Mouse (Mus musculus) liver, adult 2 months (tissue): ENCODE results near the gene 6030408B16Rik. TPM values are rescaled to one million over a fixed set of nuclear protein-coding genes. Genes with fewer than 3 reads are reported as not detected.

ENCODE experiments used
- DNase-seq: peaks from one replicate; pipeline ENCODE4 v3.0.0-alpha.2; 2011; ENCODE audit warnings: low read depth, low spot score; ENCODE audit errors: extremely low read depth
- H3K27ac ChIP-seq: fragments of 200-500 bp; replicated peaks from 2 replicates; pipeline ENCODE4 v1.5.1; 2012; ENCODE audit warnings: low read depth, mild to moderate bottlenecking, control low read depth, inconsistent platforms, low read length; ENCODE audit not compliant: insufficient read depth
- H3K27me3 ChIP-seq: fragments of 200-500 bp; 2 replicates; pipeline ENCODE4 v1.6.1; 2012; ENCODE audit warnings: mild to moderate bottlenecking, moderate library complexity, low read length, inconsistent platforms; ENCODE audit not compliant: control insufficient read depth, insufficient read depth
- H3K36me3 ChIP-seq: fragments of 200-500 bp; 2 replicates; pipeline ENCODE4 v1.6.1; 2012; ENCODE audit warnings: low read length, inconsistent platforms; ENCODE audit not compliant: control insufficient read depth, insufficient read depth
- H3K4me1 ChIP-seq: fragments of 200-500 bp; 2 replicates; pipeline ENCODE4 v1.6.1; 2011; ENCODE audit warnings: low read length; ENCODE audit not compliant: control insufficient read depth, insufficient read depth
- H3K4me3 ChIP-seq: fragments of 200-500 bp; 2 replicates; pipeline ENCODE4 v1.5.1; 2011; ENCODE audit warnings: low read depth, mild to moderate bottlenecking, control low read depth, low read length, moderate library complexity; ENCODE audit not compliant: insufficient read depth
- H3K79me2 ChIP-seq: fragments of 200-500 bp; 2 replicates; pipeline ENCODE4 v1.6.1; 2012; ENCODE audit warnings: inconsistent platforms, mild to moderate bottlenecking, low read length, moderate library complexity; ENCODE audit not compliant: control insufficient read depth, insufficient read depth
- H3K9ac ChIP-seq: fragments of 200-500 bp; 2 replicates; pipeline ENCODE4 v1.6.1; 2012; ENCODE audit warnings: low read depth, mild to moderate bottlenecking, control low read depth, inconsistent platforms, low read length
- CTCF ChIP-seq: fragments of 200-500 bp; IDR thresholded peaks from 2 replicates; pipeline ENCODE4 v1.5.1; 2011; ENCODE audit warnings: low read depth, low read length, control low read depth
- POLR2A ChIP-seq: fragments of 200-500 bp; IDR thresholded peaks from 2 replicates; pipeline ENCODE4 v1.6.1; 2011; ENCODE audit warnings: low read length, control low read depth; ENCODE audit not compliant: insufficient read depth; ENCODE audit errors: extremely low read depth
- WGBS: fragments of 180-500 bp; shearing (Covaris S2); methylation state at CpG from one replicate; pipeline ENCODE4 v1.1.7; 2018; 5-methylcytosine and 5-hydroxymethylcytosine counted together
- polyA plus RNA-seq: library from polyadenylated mRNA; depleted of rRNA; stranded (reverse); fragments of >200 nt; gene quantifications from 2 replicates; pipeline ENCODE4 v1.2.3, GENCODE M21; 2012
- total RNA-seq: library from RNA; depleted of rRNA; stranded (reverse); fragments of >200 nt; gene quantifications from 2 replicates; pipeline ENCODE4 v1.2.3, GENCODE M21; 2014

Gene 6030408B16Rik
- total and polyA plus RNA-seq, 2 experiments = not detected

DNA sequence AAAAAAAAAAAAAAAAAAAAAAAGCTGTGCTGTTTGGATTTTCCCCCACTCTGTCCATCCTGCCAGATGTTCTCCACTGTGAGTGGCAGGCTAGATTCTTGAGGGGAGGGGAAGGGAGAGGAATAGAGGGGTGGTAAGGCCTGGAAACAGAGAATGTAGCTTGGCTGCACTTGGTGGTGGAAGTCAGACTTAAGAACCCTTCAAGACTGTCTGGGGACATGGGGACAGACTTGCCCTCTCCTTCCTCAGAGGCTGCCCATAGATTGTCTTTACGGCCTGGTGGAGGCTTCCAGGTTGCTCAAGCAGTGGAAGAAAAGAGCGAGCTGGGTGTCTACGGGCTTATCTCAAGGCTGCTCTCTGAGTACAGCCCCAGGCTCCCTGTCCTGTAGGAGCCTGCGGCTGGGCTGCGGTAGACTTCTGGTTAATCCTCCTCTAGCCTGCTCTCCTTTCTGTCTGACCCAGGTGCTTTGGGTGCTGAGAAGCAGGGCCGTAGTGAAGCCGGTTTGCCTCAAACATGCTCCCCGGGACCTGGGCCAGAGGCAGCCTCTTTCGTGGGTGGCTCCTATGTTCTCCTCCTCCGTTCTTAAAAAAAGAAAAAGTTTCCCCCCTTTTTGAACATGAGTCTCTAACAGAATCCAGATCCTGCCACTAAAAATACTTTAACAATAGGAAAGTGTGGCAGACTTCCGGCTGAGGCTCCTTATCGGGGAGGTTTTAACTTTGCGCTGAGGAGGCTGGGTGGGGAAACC is 32.0 kb upstream of the 6030408B16Rik start:
- 66% methylated on average over 13 of the region's 13 CpGs for WGBS
- H3K9ac ChIP-seq = 0 out of 2 replicates have a peak overlapping the region, but pooled peaks have one; percentile 33
- DNase-seq = no peak

GRCm38 (mm10) chr15:101262502-101262901 is 30.5 kb upstream of the 6030408B16Rik start:
- Histone ChIP-seq H3K36me3 (no peaks in the 10 kb centered on the region), H3K4me3 (no peak overlapping the region), H3K9ac (no peak overlapping the region), H3K79me2 (no peaks in the 10 kb centered on the region), H3K27ac (no peak overlapping the region), H3K4me1 (peaks cover 11% of the 10 kb centered on the region), H3K27me3 (no peaks in the 10 kb centered on the region)
- 72% methylated on average over 5 of the region's 5 CpGs for WGBS
- TF ChIP-seq POLR2A = no peak
- no peak for TF ChIP-seq CTCF
- DNase-seq = peak; percentile 19

More for the DNA sequence above, 32.0 kb upstream of the 6030408B16Rik start:
- Histone ChIP-seq H3K36me3 (no peaks in the 10 kb centered on the region), H3K4me1 (peaks cover 6% of the 10 kb centered on the region), H3K27me3 (no peaks in the 10 kb centered on the region), H3K4me3 (no peak overlapping the region), H3K27ac (peak overlapping the region; percentile 46), H3K79me2 (no peaks in the 10 kb centered on the region)
- TF ChIP-seq CTCF (no peak), POLR2A (no peak)

GRCm38 (mm10) chr15:101266132-101266963 is 26.7 kb upstream of the 6030408B16Rik start:
- H3K4me1 ChIP-seq = peaks cover 8% of the 10 kb centered on the region
- H3K36me3 ChIP-seq = no peaks in the 10 kb centered on the region
- no peaks in the 10 kb centered on the region for H3K79me2 ChIP-seq
- no peaks in the 10 kb centered on the region for H3K27me3 ChIP-seq
- peak overlapping the region; percentile 55 for H3K4me3 ChIP-seq
- 3% methylated on average over 55 of the region's 57 CpGs for WGBS
- TF ChIP-seq CTCF (0 out of 2 replicates have a peak, but pooled peaks have one; percentile 0), POLR2A (0 out of 2 replicates have a peak, but pooled peaks have one; percentile 17)
- peak overlapping the region; percentile 60 for H3K9ac ChIP-seq
- H3K27ac ChIP-seq = 0 out of 2 replicates have a peak overlapping the region, but pooled peaks have one; percentile 8
- DNase-seq = peak; percentile 60

DNA sequence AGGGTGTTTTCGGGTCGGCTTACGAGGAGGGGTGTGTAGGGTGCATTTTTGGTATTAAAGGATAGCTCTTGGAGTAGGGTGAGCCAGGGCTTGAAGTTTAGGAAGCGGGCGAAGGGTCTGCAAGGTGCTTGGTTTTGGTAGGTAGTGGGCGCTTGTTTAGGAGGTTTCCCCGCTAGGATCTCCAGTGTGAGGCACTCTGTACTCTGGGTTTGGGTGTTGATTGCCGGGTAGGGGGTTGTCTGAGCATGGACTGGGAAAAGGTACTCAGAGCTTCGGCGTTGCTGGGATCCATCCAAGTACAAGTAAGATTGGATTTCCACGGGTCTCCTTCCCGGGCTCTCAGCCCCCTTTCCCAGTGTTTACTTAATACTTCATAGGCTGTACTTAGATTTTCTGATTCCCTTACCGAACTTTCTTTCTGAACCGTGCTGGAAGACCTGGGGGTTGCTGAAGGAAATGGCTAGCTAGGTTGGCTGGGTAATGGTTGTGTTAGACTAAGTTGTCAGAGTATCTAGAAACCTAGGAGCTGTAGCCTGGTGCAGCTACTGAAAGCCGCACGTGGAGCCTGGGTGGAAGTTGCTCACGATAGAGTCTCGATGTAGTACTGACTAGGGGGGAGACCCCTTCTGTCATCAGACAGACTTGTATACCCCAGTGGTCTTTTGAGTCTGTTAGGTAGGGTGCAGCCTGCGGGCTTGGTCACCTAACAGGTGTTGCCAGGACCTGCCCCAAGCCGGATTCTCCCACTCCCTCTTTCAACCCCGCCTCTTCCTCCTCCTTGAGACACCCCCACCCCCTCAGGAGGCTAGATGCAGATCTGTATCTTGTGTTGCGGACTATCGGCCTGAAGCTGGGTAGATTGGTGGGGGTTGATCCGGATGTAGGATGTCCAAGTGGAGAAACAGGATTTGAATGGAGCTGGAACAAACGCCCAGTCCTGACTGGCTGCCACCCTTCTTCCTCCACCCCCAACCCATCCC is 25.7 kb upstream of the 6030408B16Rik start:
- peaks cover 8% of the 10 kb centered on the region; the same call in 1 of the 2 replicates for H3K4me1 ChIP-seq
- no peaks in the 10 kb centered on the region for H3K79me2 ChIP-seq
- no peak for DNase-seq
- H3K27ac ChIP-seq = no peak overlapping the region
- peak overlapping the region; percentile 56 for H3K9ac ChIP-seq
- H3K4me3 ChIP-seq = peak overlapping the region; percentile 55
- 11% methylated on average over 25 of the region's 25 CpGs for WGBS
- TF ChIP-seq CTCF (no peak), POLR2A (no peak)
- no peaks in the 10 kb centered on the region for H3K36me3 ChIP-seq
- no peaks in the 10 kb centered on the region for H3K27me3 ChIP-seq
